Mouse (Mus musculus): ENCODE measurements at regions not wholly inside any gene's neighbourhood (a gene's known extent, or its start where the extent isn't known, plus 50 kb on each side); places are given as distances from the start of the nearest gene placed in this dataset.

- Histone ChIP-seq H3K27ac (no peak overlapping the region), H3K9me3 (no peaks in the 10 kb centered on the region), H3K9ac (no peak overlapping the region), H3K4me3 (no peak overlapping the region), H3K4me2 (no peak overlapping the region), H3K36me3 (replicated peaks) (no peaks in the 10 kb centered on the region), H3K4me1 (peaks cover 14% of the 10 kb centered on the region), H3K27me3 (replicated peaks) (peaks cover 6% of the 10 kb centered on the region; the same call in 1 of the 2 replicates)
- 76% methylated on average over 2 of the region's 2 CpGs for WGBS
- ATAC-seq (replicated peaks), result no peak
Observed at GRCm38 (mm10) chr11:32928837-32929236, 104.4 kb upstream of the Smim23 start.

GRCm38 (mm10) chr11:32925421-32926271 is 101.2 kb upstream of the Smim23 start:
- Histone ChIP-seq H3K27me3 (replicated peaks) (peaks cover 6% of the 10 kb centered on the region; the same call in 1 of the 2 replicates), H3K9ac (peak overlapping the region; percentile 10; the same call in 1 of the 2 replicates), H3K4me2 (peak overlapping the region; percentile 47), H3K9me3 (no peaks in the 10 kb centered on the region), H3K27ac (no peak overlapping the region), H3K36me3 (replicated peaks) (no peaks in the 10 kb centered on the region), H3K4me3 (peak overlapping the region; percentile 21), H3K4me1 (peaks cover 11% of the 10 kb centered on the region)
- 6% methylated on average over 33 of the region's 33 CpGs for WGBS
- peak; percentile 42; the same call in 1 of the 2 replicates for ATAC-seq (replicated peaks)

GRCm38 (mm10) chr11:32924932-32925331 is 100.5 kb upstream of the Smim23 start:
- Histone ChIP-seq H3K36me3 (replicated peaks) (no peaks in the 10 kb centered on the region), H3K9me3 (no peaks in the 10 kb centered on the region), H3K4me3 (no peak overlapping the region), H3K4me1 (peaks cover 11% of the 10 kb centered on the region), H3K9ac (no peak overlapping the region), H3K27ac (no peak overlapping the region), H3K27me3 (replicated peaks) (peaks cover 6% of the 10 kb centered on the region; the same call in 1 of the 2 replicates), H3K4me2 (no peak overlapping the region)
- 66% methylated on average over 7 of the region's 7 CpGs for WGBS
- ATAC-seq (replicated peaks), result no peak

- Histone ChIP-seq H3K36me3 (replicated peaks) (no peaks in the 10 kb centered on the region), H3K4me3 (no peak overlapping the region), H3K4me2 (no peak overlapping the region), H3K9me3 (no peaks in the 10 kb centered on the region), H3K4me1 (no peaks in the 10 kb centered on the region), H3K27ac (no peak overlapping the region), H3K27me3 (replicated peaks) (no peaks in the 10 kb centered on the region), H3K9ac (no peak overlapping the region)
- no peak for ATAC-seq (replicated peaks)
- WGBS, result 85% methylated on average over 3 of the region's 3 CpGs
Observed at GRCm38 (mm10) chr11:32913071-32913470, 88.7 kb upstream of the Smim23 start.

- H3K36me3 ChIP-seq (replicated peaks), result no peaks in the 10 kb centered on the region
- 91% methylated on average over 4 of the region's 4 CpGs for WGBS
- no peaks in the 10 kb centered on the region for H3K9me3 ChIP-seq
- no peaks in the 10 kb centered on the region for H3K4me1 ChIP-seq
- no peak overlapping the region for H3K4me2 ChIP-seq
- ATAC-seq (replicated peaks), result no peak
- H3K9ac ChIP-seq, result no peak overlapping the region
- no peak overlapping the region for H3K27ac ChIP-seq
- no peaks in the 10 kb centered on the region for H3K27me3 ChIP-seq (replicated peaks)
- H3K4me3 ChIP-seq, result no peak overlapping the region
Observed at GRCm38 (mm10) chr11:32911791-32912190, 87.4 kb upstream of the Smim23 start.

GRCm38 (mm10) chr11:32908723-32909411 is 84.5 kb upstream of the Smim23 start:
- no peaks in the 10 kb centered on the region for H3K4me1 ChIP-seq
- ATAC-seq (replicated peaks), result no peak
- no peaks in the 10 kb centered on the region for H3K9me3 ChIP-seq

GRCm38 (mm10) chr11:32907520-32908233 is 83.3 kb upstream of the Smim23 start:
- Histone ChIP-seq H3K9me3 (no peaks in the 10 kb centered on the region), H3K4me2 (no peak overlapping the region), H3K9ac (no peak overlapping the region), H3K27me3 (replicated peaks) (no peaks in the 10 kb centered on the region), H3K36me3 (replicated peaks) (no peaks in the 10 kb centered on the region), H3K27ac (no peak overlapping the region), H3K4me1 (no peaks in the 10 kb centered on the region), H3K4me3 (no peak overlapping the region)
- ATAC-seq (replicated peaks), result no peak
- 55% methylated on average over 10 of the region's 10 CpGs for WGBS

More at GRCm38 (mm10) chr11:32908723-32909411, 84.5 kb upstream of the Smim23 start:
- Histone ChIP-seq H3K9ac (no peak overlapping the region), H3K27me3 (replicated peaks) (no peaks in the 10 kb centered on the region), H3K4me2 (no peak overlapping the region), H3K36me3 (replicated peaks) (no peaks in the 10 kb centered on the region), H3K27ac (no peak overlapping the region), H3K4me3 (no peak overlapping the region)
- WGBS, result 73% methylated on average over 14 of the region's 14 CpGs

GRCm38 (mm10) chr11:32903970-32904369 is 79.6 kb upstream of the Smim23 start:
- no peak overlapping the region for H3K9ac ChIP-seq
- no peak overlapping the region for H3K4me2 ChIP-seq

GRCm38 (mm10) chr11:32903389-32903788 is 79.0 kb upstream of the Smim23 start:
- no peaks in the 10 kb centered on the region for H3K36me3 ChIP-seq (replicated peaks)
- no peak overlapping the region for H3K27ac ChIP-seq
- H3K9me3 ChIP-seq, result no peaks in the 10 kb centered on the region
- H3K4me1 ChIP-seq, result no peaks in the 10 kb centered on the region
- WGBS, result 74% methylated on average over 3 of the region's 3 CpGs
- H3K27me3 ChIP-seq (replicated peaks), result no peaks in the 10 kb centered on the region
- ATAC-seq (replicated peaks), result no peak
- H3K9ac ChIP-seq, result no peak overlapping the region
- no peak overlapping the region for H3K4me2 ChIP-seq
- H3K4me3 ChIP-seq, result no peak overlapping the region

More at GRCm38 (mm10) chr11:32903970-32904369, 79.6 kb upstream of the Smim23 start:
- no peak overlapping the region for H3K27ac ChIP-seq
- H3K36me3 ChIP-seq (replicated peaks), result no peaks in the 10 kb centered on the region
- no peak overlapping the region for H3K4me3 ChIP-seq
- no peaks in the 10 kb centered on the region for H3K4me1 ChIP-seq
- ATAC-seq (replicated peaks), result no peak
- H3K27me3 ChIP-seq (replicated peaks), result no peaks in the 10 kb centered on the region
- H3K9me3 ChIP-seq, result no peaks in the 10 kb centered on the region

- H3K4me3 ChIP-seq, result no peak overlapping the region
- no peak overlapping the region for H3K27ac ChIP-seq
- H3K36me3 ChIP-seq (replicated peaks), result no peaks in the 10 kb centered on the region
- no peak overlapping the region for H3K9ac ChIP-seq
- no peaks in the 10 kb centered on the region for H3K4me1 ChIP-seq
- H3K27me3 ChIP-seq (replicated peaks), result no peaks in the 10 kb centered on the region
- no peak overlapping the region for H3K4me2 ChIP-seq
- H3K9me3 ChIP-seq, result no peaks in the 10 kb centered on the region
- WGBS, result 63% methylated on average over 7 of the region's 10 CpGs
- ATAC-seq (replicated peaks), result no peak
Observed at GRCm38 (mm10) chr11:32902923-32903322, 78.5 kb upstream of the Smim23 start.

- ATAC-seq (replicated peaks), result no peak
- Histone ChIP-seq H3K4me1 (no peaks in the 10 kb centered on the region), H3K4me2 (no peak overlapping the region), H3K4me3 (no peak overlapping the region), H3K9ac (no peak overlapping the region), H3K27me3 (replicated peaks) (no peaks in the 10 kb centered on the region), H3K27ac (no peak overlapping the region), H3K36me3 (replicated peaks) (no peaks in the 10 kb centered on the region), H3K9me3 (no peaks in the 10 kb centered on the region)
- WGBS, result 76% methylated on average over 6 of the region's 6 CpGs
Observed at GRCm38 (mm10) chr11:32900437-32900836, 76.0 kb upstream of the Smim23 start.

- H3K27ac ChIP-seq, result no peak overlapping the region
- no peak overlapping the region for H3K4me2 ChIP-seq
- H3K36me3 ChIP-seq (replicated peaks), result no peaks in the 10 kb centered on the region
- no peaks in the 10 kb centered on the region for H3K4me1 ChIP-seq
- ATAC-seq (replicated peaks), result no peak
- no peaks in the 10 kb centered on the region for H3K9me3 ChIP-seq
- 66% methylated on average over 13 of the region's 13 CpGs for WGBS
- H3K27me3 ChIP-seq (replicated peaks), result no peaks in the 10 kb centered on the region
- H3K4me3 ChIP-seq, result no peak overlapping the region
- H3K9ac ChIP-seq, result no peak overlapping the region
Observed at GRCm38 (mm10) chr11:32899604-32900216, 75.3 kb upstream of the Smim23 start.

Data from midbrain, embryonic 15.5 days (tissue).